Mouse (Mus musculus) midbrain, embryonic 13.5 days (tissue): ENCODE data around the gene C2cd2. TPM values are rescaled to one million over a fixed set of nuclear protein-coding genes. Genes with fewer than 3 reads are reported as not detected.

Experiments used
- ATAC-seq: fragments of 200-750 bp; cut with Nextera tagmentation; 2 replicates; pipeline ENCODE4 v1.8.0; 2017; ENCODE audit warnings: mild to moderate bottlenecking, moderate TSS enrichment, moderate library complexity
- H3K27ac ChIP-seq: fragments of 300-500 bp; sonication (generic); 2 replicates; pipeline ENCODE4 v1.5.1; 2015; ENCODE audit warnings: inconsistent platforms, mild to moderate bottlenecking, moderate library complexity
- H3K27me3 ChIP-seq: fragments of 300-500 bp; sonication (generic); 2 replicates; pipeline ENCODE4 v1.6.1; 2015; ENCODE audit warnings: mild to moderate bottlenecking, inconsistent platforms
- H3K36me3 ChIP-seq: fragments of 300-500 bp; sonication (generic); 2 replicates; pipeline ENCODE4 v1.6.1; 2015; ENCODE audit warnings: mild to moderate bottlenecking, inconsistent platforms
- H3K4me1 ChIP-seq: fragments of 300-500 bp; sonication (generic); replicated peaks from 2 replicates; pipeline ENCODE4 v1.6.1; 2015; ENCODE audit warnings: inconsistent platforms
- H3K4me2 ChIP-seq: fragments of 300-500 bp; sonication (generic); replicated peaks from 2 replicates; pipeline ENCODE4 v1.6.1; 2015; ENCODE audit warnings: moderate library complexity, mild to moderate bottlenecking, inconsistent platforms
- H3K4me3 ChIP-seq: fragments of 300-500 bp; sonication (generic); replicated peaks from 2 replicates; pipeline ENCODE4 v1.5.1; 2015; ENCODE audit warnings: mild to moderate bottlenecking, inconsistent platforms
- H3K9ac ChIP-seq: fragments of 300-500 bp; sonication (generic); replicated peaks from 2 replicates; pipeline ENCODE4 v1.6.1; 2015; ENCODE audit warnings: mild to moderate bottlenecking, inconsistent platforms
- H3K9me3 ChIP-seq: fragments of 300-500 bp; sonication (generic); 2 replicates; pipeline ENCODE4 v1.6.1; 2016; ENCODE audit warnings: mild to moderate bottlenecking, inconsistent platforms
- WGBS: fragments of 180-500 bp; shearing (Covaris S2); methylation state at CpG from one replicate; pipeline ENCODE4 v1.1.7; 2015; 5-methylcytosine and 5-hydroxymethylcytosine counted together
- polyA plus RNA-seq: library from polyadenylated mRNA; unstranded; fragments of >200 nt; fragmentation: Nextera tagmentation; extraction: Ambion mirVana; gene quantifications from 2 replicates; pipeline ENCODE4 v1.2.1, GENCODE M21; 2015

Gene C2cd2
- polyA plus RNA-seq, 1 experiment from 2014 or later, result 12.2 TPM

GRCm38 (mm10) chr16:97912873-97913272 is 49.5 kb downstream of the C2cd2 start:
- ATAC-seq, result no peak
- Histone ChIP-seq H3K4me2 (no peak overlapping the region), H3K4me3 (no peak overlapping the region), H3K9ac (no peak overlapping the region), H3K9me3 (no peaks in the 10 kb centered on the region), H3K27me3 (no peaks in the 10 kb centered on the region), H3K36me3 (no peaks in the 10 kb centered on the region), H3K27ac (no peak overlapping the region), H3K4me1 (no peaks in the 10 kb centered on the region)

DNA sequence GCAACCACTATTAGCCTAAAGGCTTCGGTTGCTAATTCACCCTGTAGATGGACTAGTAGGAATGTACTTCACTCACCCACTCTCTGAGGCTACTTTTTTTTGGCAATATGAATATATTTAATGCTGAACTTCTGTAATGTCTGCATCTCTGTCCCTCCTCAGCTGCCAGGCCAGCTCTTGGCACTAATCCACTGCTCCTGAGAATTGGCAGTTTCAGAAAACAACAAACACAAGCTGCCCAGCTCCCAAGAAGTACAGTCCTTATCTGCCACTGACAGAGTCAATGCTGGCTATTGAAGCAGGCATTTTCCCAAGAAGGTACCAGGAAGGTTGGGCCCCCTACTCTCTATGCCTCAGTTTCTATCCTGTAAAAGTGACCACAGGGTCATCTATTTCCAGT is 53.0 kb downstream of the C2cd2 start:
- H3K9me3 ChIP-seq, result no peaks in the 10 kb centered on the region

DNA sequence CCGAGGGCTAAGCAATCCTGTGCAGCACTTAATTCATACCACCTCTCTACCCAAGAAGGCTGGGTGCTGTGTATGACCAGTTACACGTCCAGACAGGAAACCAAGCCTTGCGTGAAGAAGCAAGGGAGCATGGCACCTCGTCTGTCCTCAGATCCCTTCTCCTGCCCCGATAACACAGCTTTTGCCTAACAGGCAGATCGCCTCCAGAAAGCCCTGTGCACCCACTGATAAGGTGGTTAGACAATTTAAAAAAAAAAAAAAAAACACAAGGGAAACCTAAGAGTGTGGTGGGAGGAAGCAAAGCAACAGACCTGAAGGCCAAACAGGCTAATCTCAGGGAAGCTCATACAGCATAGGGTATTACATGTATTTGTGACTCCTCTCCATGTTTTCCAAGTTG is 54.9 kb downstream of the C2cd2 start:
- WGBS, result 85% methylated on average over 6 of the region's 6 CpGs

More for the DNA sequence above, 53.0 kb downstream of the C2cd2 start:
- no peaks in the 10 kb centered on the region for H3K27me3 ChIP-seq
- WGBS, result 95% methylated on average over 1 of the region's 1 CpGs
- no peak overlapping the region for H3K9ac ChIP-seq
- H3K4me1 ChIP-seq, result no peaks in the 10 kb centered on the region
- H3K4me2 ChIP-seq, result no peak overlapping the region
- H3K36me3 ChIP-seq, result no peaks in the 10 kb centered on the region
- no peak for ATAC-seq
- no peak overlapping the region for H3K4me3 ChIP-seq
- no peak overlapping the region for H3K27ac ChIP-seq

GRCm38 (mm10) chr16:97906337-97906736 is 56.1 kb downstream of the C2cd2 start:
- H3K9ac ChIP-seq, result no peak overlapping the region
- H3K4me1 ChIP-seq, result no peaks in the 10 kb centered on the region
- no peaks in the 10 kb centered on the region for H3K9me3 ChIP-seq
- no peaks in the 10 kb centered on the region for H3K27me3 ChIP-seq
- no peak overlapping the region for H3K4me2 ChIP-seq
- ATAC-seq, result no peak
- H3K27ac ChIP-seq, result no peak overlapping the region
- H3K36me3 ChIP-seq, result no peaks in the 10 kb centered on the region
- H3K4me3 ChIP-seq, result no peak overlapping the region

More for the DNA sequence above, 54.9 kb downstream of the C2cd2 start:
- Histone ChIP-seq H3K4me1 (no peaks in the 10 kb centered on the region), H3K4me2 (no peak overlapping the region), H3K36me3 (no peaks in the 10 kb centered on the region), H3K27me3 (no peaks in the 10 kb centered on the region), H3K9me3 (no peaks in the 10 kb centered on the region), H3K27ac (no peak overlapping the region), H3K4me3 (no peak overlapping the region), H3K9ac (no peak overlapping the region)
- ATAC-seq, result no peak

- no peak overlapping the region for H3K9ac ChIP-seq
- no peaks in the 10 kb centered on the region for H3K36me3 ChIP-seq
- 69% methylated on average over 2 of the region's 2 CpGs for WGBS
- no peak overlapping the region for H3K4me2 ChIP-seq
- no peak overlapping the region for H3K4me3 ChIP-seq
- H3K27me3 ChIP-seq, result no peaks in the 10 kb centered on the region
- H3K4me1 ChIP-seq, result no peaks in the 10 kb centered on the region
- H3K9me3 ChIP-seq, result no peaks in the 10 kb centered on the region
- H3K27ac ChIP-seq, result no peak overlapping the region
- ATAC-seq, result no peak
Measured at GRCm38 (mm10) chr16:97905449-97905991, 56.9 kb downstream of the C2cd2 start.

DNA sequence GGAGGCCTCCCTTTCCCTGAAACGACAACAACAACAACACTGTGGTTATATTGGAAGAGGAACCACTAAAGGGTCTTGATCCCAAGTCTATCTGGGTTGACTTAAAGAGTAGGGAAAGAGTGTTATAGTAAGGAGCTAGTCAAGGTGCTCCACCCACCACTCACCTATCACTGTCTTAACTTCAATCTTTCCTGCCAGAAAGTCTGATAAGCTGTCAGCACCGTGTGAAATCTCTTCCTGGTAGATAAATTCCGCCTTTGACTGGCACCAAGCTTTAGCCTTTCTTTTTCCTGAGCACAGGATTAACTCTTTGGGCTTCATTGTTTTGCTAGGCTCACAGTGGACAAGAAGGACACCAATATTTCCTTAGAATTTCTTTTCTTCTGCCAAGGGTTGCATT is 58.4 kb downstream of the C2cd2 start:
- H3K4me2 ChIP-seq, result no peak overlapping the region
- H3K9ac ChIP-seq, result no peak overlapping the region
- H3K4me1 ChIP-seq, result no peaks in the 10 kb centered on the region
- H3K9me3 ChIP-seq, result no peaks in the 10 kb centered on the region
- H3K27me3 ChIP-seq, result no peaks in the 10 kb centered on the region
- WGBS, result 76% methylated on average over 3 of the region's 3 CpGs
- H3K36me3 ChIP-seq, result no peaks in the 10 kb centered on the region
- no peak for ATAC-seq
- H3K4me3 ChIP-seq, result no peak overlapping the region
- no peak overlapping the region for H3K27ac ChIP-seq

DNA sequence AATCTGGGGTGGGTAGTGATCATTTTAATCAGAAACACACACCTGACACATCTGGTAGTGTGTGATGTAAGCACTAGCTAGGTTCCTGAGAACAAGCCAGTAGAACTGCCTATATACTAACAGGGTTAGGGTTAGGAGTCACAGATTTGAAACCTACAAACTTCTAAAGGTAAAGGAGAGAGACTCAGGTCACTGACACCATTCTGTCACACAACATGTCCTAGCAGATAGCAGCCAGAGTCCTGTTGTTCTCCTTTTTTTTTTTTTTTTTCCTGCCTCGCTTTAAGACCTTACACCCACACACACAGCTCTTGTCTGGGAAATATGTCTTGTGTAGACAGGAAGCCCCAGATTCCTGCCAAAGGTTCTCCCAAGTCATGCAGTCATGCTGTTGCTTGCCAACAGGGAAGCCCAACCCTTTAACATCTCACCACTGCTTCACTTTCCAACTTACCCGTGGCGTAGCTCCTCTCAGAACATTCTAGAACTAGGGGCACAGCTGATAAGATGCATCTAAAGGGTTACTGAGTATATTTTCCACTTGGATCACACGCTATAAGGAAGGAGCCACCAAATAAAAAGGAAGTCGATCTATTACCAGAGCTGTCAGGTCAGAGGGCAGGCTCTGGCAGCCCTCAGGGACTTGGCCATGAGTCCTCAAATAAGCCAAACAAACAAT is 64.9 kb downstream of the C2cd2 start:
- no peaks in the 10 kb centered on the region for H3K4me1 ChIP-seq
- WGBS, result 79% methylated on average over 5 of the region's 5 CpGs
- no peak overlapping the region for H3K27ac ChIP-seq
- no peak overlapping the region for H3K4me2 ChIP-seq
- H3K27me3 ChIP-seq, result no peaks in the 10 kb centered on the region
- H3K9ac ChIP-seq, result no peak overlapping the region
- no peak for ATAC-seq
- no peaks in the 10 kb centered on the region for H3K9me3 ChIP-seq
- H3K4me3 ChIP-seq, result no peak overlapping the region
- H3K36me3 ChIP-seq, result no peaks in the 10 kb centered on the region

GRCm38 (mm10) chr16:97887762-97888161 is 74.6 kb downstream of the C2cd2 start:
- Histone ChIP-seq H3K36me3 (no peaks in the 10 kb centered on the region), H3K4me1 (no peaks in the 10 kb centered on the region), H3K9me3 (no peaks in the 10 kb centered on the region), H3K4me2 (no peak overlapping the region), H3K9ac (no peak overlapping the region), H3K4me3 (no peak overlapping the region), H3K27me3 (no peaks in the 10 kb centered on the region), H3K27ac (no peak overlapping the region)
- no peak for ATAC-seq

- Histone ChIP-seq H3K27me3 (no peaks in the 10 kb centered on the region), H3K36me3 (peaks cover 8% of the 10 kb centered on the region; the same call in 1 of the 2 replicates), H3K9me3 (no peaks in the 10 kb centered on the region), H3K27ac (no peak overlapping the region), H3K4me3 (no peak overlapping the region), H3K9ac (no peak overlapping the region), H3K4me2 (no peak overlapping the region), H3K4me1 (no peaks in the 10 kb centered on the region)
- WGBS, result 95% methylated on average over 1 of the region's 1 CpGs
- no peak for ATAC-seq
Measured at GRCm38 (mm10) chr16:97883696-97884095, 78.7 kb downstream of the C2cd2 start.

- H3K4me3 ChIP-seq, result no peak overlapping the region
- no peak overlapping the region for H3K9ac ChIP-seq
- H3K27ac ChIP-seq, result no peak overlapping the region
- H3K27me3 ChIP-seq, result no peaks in the 10 kb centered on the region
- H3K36me3 ChIP-seq, result peaks cover 8% of the 10 kb centered on the region; the same call in 1 of the 2 replicates
- no peaks in the 10 kb centered on the region for H3K9me3 ChIP-seq
- no peak overlapping the region for H3K4me2 ChIP-seq
- ATAC-seq, result no peak
- no peaks in the 10 kb centered on the region for H3K4me1 ChIP-seq
Measured at GRCm38 (mm10) chr16:97882891-97883290, 79.5 kb downstream of the C2cd2 start.

DNA sequence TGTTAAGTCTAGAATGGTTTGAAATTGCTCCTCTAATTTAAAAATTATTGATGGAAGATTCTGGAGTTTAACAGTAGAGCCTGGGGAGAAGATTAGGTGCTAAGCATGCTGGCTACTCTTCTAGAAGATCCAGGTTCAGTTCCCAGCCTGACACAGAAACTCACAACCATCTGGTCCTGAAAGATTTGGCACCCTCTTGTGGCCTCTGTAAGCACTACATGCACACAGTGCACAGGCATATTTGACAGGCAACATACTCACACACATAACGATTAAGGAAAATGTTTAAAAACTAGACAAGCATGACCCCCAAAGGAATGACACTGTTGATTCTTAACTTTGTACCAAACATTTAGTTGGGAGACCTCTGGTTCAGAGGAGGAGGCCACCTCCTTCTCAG is 83.3 kb downstream of the C2cd2 start:
- no peak overlapping the region for H3K27ac ChIP-seq
- H3K9ac ChIP-seq, result no peak overlapping the region
- no peaks in the 10 kb centered on the region for H3K27me3 ChIP-seq
- no peak for ATAC-seq
- 88% methylated on average over 1 of the region's 1 CpGs for WGBS
- H3K4me1 ChIP-seq, result no peaks in the 10 kb centered on the region
- peaks cover 15% of the 10 kb centered on the region for H3K36me3 ChIP-seq
- no peak overlapping the region for H3K4me3 ChIP-seq
- H3K9me3 ChIP-seq, result no peaks in the 10 kb centered on the region
- no peak overlapping the region for H3K4me2 ChIP-seq

- ATAC-seq, result no peak
- Histone ChIP-seq H3K9me3 (no peaks in the 10 kb centered on the region), H3K27me3 (no peaks in the 10 kb centered on the region), H3K4me1 (no peaks in the 10 kb centered on the region), H3K4me2 (no peak overlapping the region), H3K4me3 (no peak overlapping the region), H3K36me3 (peaks cover 30% of the 10 kb centered on the region), H3K27ac (no peak overlapping the region), H3K9ac (no peak overlapping the region)
- 88% methylated on average over 3 of the region's 3 CpGs for WGBS
Measured at GRCm38 (mm10) chr16:97877502-97877901, 84.9 kb downstream of the C2cd2 start.

GRCm38 (mm10) chr16:97875101-97875500 is 87.3 kb downstream of the C2cd2 start:
- H3K4me3 ChIP-seq, result no peak overlapping the region
- H3K9ac ChIP-seq, result no peak overlapping the region
- 88% methylated on average over 4 of the region's 4 CpGs for WGBS
- H3K9me3 ChIP-seq, result no peaks in the 10 kb centered on the region
- no peak overlapping the region for H3K27ac ChIP-seq
- H3K4me1 ChIP-seq, result no peaks in the 10 kb centered on the region
- peaks cover 26% of the 10 kb centered on the region for H3K36me3 ChIP-seq
- ATAC-seq, result no peak
- H3K4me2 ChIP-seq, result no peak overlapping the region
- H3K27me3 ChIP-seq, result no peaks in the 10 kb centered on the region
